Mouse (Mus musculus) adipocyte (in vitro differentiated cells): ENCODE data around the gene Gli3.

Experiments used
- DNase-seq: peaks from one replicate; pipeline ENCODE4 v3.0.0-alpha.2; 2016; ENCODE audit warnings: low spot score

Gli3 gene

GRCm38 (mm10) chr13:15495820-15496219 is 32.8 kb downstream of the Gli3 start:
- DNase-seq, result no peak

GRCm38 (mm10) chr13:15498338-15498737 is 35.3 kb downstream of the Gli3 start:
- no peak for DNase-seq

- no peak for DNase-seq
These were observed 47.9 kb downstream of the Gli3 start for GRCm38 (mm10) chr13:15510925-15511324.

- DNase-seq, result no peak
These were observed 50.1 kb downstream of the Gli3 start for GRCm38 (mm10) chr13:15513114-15513513.

- DNase-seq, result no peak
These were observed 51.0 kb downstream of the Gli3 start for GRCm38 (mm10) chr13:15514082-15514481.

- DNase-seq, result no peak
These were observed 54.2 kb downstream of the Gli3 start for GRCm38 (mm10) chr13:15517048-15517760.

- peak; percentile 18 for DNase-seq
These were observed 57.3 kb downstream of the Gli3 start for GRCm38 (mm10) chr13:15520353-15520752.

GRCm38 (mm10) chr13:15522153-15522552 is 59.1 kb downstream of the Gli3 start:
- no peak for DNase-seq

GRCm38 (mm10) chr13:15524208-15524607 is 61.2 kb downstream of the Gli3 start:
- no peak for DNase-seq

- no peak for DNase-seq
These were observed 63.7 kb downstream of the Gli3 start for GRCm38 (mm10) chr13:15526691-15527090.

- no peak for DNase-seq
These were observed 68.5 kb downstream of the Gli3 start for GRCm38 (mm10) chr13:15531568-15531967.

GRCm38 (mm10) chr13:15537206-15537605 is 74.2 kb downstream of the Gli3 start:
- DNase-seq, result no peak

GRCm38 (mm10) chr13:15537611-15538010 is 74.6 kb downstream of the Gli3 start:
- DNase-seq, result no peak

- DNase-seq, result no peak
These were observed 75.4 kb downstream of the Gli3 start for GRCm38 (mm10) chr13:15538389-15538788.

GRCm38 (mm10) chr13:15542053-15542452 is 79.0 kb downstream of the Gli3 start:
- DNase-seq, result no peak

- no peak for DNase-seq
These were observed 80.3 kb downstream of the Gli3 start for GRCm38 (mm10) chr13:15543169-15543887.

- DNase-seq, result peak; percentile 26
These were observed 81.0 kb downstream of the Gli3 start for GRCm38 (mm10) chr13:15543888-15544640.

- DNase-seq, result no peak
These were observed 82.4 kb downstream of the Gli3 start for GRCm38 (mm10) chr13:15545346-15545896.

- DNase-seq, result no peak
These were observed 83.2 kb downstream of the Gli3 start for GRCm38 (mm10) chr13:15546258-15546657.

- DNase-seq, result no peak
These were observed 86.4 kb downstream of the Gli3 start for GRCm38 (mm10) chr13:15549466-15549865.

- no peak for DNase-seq
These were observed 87.1 kb downstream of the Gli3 start for GRCm38 (mm10) chr13:15550027-15550602.

GRCm38 (mm10) chr13:15550731-15551130 is 87.7 kb downstream of the Gli3 start:
- DNase-seq, result no peak
